Mouse (Mus musculus): ENCODE results near the gene Traf2.
"Not testable (repeated sequence)": the region's sequence is repeated elsewhere in the genome, so short reads cannot be mapped to it uniquely, and the experiment has no call there.

Gene Traf2

DNA sequence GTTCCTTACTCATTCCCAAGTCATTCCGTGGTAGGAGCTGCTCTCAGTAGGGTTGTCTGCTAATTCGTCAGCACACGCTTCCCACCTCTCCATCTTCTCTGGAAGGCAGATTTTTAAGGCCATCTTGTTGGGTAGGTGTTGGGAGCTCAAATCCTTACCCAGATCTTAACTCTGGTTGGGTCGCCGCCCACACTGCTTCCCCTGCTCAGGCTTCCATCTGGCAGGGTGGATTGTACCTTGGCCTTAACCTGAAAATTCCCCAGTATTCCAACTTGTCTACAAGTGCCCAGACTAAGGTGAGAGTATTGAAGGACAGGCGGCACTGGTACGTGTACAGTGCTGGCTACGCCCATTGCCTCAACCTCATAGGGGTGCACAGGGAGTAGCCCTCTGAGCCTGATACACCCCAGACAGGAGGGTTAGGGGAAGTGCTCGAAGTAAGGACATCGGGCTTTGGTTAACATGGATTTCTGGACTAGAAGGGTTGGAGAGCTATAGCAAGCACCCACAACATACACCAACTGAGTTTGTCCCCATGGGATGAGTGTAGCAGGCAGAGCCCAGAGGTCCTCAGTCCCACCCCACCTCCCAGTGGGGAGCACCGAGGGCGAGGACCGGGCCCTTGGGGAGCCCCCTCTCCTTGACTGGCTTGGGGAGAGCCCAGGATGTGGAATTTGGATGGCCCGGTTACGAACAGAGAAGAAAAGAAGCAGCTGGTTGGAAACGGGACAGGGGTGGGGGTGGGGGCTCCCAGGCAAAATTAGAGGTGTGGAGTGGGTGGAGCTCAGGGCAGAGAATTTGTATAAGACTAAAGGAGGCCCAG is 29.5 kb upstream of the Traf2 start:
- DNase-seq (ENCODE audit: low read depth, low spot score), result no peak

DNA sequence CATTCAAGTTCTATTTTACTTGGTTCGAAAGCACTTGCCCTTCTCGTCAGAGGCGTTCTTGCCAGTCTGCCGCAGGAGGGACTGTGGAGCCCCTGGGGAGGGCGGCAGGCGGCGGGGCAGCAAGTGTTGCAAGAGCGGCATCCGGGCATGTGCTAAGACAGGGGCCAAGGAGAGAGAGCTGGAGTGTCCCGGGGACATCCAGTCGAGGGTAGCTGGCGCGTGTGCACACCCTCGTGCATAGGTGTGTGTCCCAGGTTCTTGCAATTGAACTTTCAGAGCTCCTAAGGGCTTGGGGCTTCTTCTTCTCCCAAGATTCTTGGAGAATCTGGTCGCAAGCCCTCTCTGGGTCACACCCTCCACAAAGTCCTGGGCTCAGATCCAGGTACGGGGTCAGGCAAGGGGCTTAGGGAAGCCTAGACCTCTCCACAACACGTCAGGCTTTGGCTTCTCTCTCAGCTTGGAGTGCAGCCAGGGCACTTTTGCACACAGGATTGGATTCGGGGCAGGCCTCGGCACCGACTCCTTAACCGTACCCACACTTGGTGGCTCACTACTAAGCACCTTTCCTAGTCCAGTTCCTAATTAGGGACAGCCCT is 28.8 kb upstream of the Traf2 start:
- DNase-seq (ENCODE audit: low read depth, low spot score), result no peak

DNA sequence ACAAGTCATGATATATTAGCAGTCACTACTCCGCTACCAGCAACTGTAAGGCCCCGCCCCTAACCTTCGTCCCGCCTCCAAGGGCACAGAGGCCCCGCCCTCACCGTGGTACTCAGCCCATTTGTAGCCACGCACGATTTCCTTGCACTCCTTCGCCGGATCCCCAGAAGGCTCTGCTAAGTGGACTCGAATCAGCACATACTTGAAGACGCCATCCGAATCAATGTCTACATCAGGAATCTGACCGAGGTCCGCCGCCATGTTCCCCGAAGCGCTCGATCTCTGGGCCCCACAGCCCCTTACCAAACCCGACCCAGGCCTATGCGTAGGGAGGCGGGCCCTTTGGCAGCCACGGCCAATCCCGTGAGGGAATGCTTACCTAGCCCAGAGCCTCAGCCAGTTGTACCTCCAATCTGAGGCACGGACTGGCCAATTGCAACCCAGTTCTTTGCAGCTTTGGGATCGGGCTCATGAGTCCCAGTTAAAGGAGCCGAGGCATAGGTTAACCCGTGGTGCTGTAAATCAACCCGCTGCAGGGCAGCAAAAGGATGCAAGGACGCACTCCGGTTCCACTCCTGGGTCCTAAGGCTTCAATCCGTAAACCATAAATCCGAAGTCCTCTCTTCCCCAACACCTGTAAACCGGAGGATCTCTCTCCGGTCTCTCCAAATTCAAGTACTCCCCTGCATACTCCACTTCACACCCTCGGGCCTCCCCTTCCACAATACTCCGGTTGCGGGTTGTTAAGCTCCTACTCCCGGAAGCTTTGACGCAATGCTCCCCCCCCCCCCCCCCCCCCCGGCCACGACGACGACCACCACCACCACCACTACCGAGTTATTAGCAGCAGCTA is 28.1 kb upstream of the Traf2 start, which contains the start of the genes Mamdc4 and Phpt1:
Gene Mamdc4 (minus strand): TSS at position 267 of the 853 bp plus-strand sequence.
Gene Phpt1 (minus strand): TSS at position 646 of the 853 bp plus-strand sequence.
- peak; percentile 97 for DNase-seq (ENCODE audit: low read depth, low spot score)

DNA sequence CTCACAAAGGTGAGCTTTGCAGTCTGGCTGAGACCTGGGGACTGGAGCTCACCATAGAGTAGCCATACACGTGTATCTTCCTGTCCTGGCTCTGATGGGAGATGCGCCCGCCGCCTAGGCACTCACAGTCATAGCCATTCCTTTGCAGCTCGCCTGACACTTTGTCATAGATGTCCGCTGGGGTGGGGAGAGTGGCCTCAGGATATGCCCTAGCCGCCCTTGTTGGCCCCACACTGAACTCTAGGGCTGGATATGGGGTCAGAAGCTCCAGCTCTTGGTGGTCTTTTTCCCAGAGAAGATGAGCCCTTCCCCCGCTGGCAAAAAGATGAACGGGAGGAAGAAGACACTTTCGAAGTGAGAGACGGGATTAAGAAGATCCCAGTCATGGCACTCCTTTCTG is 27.4 kb upstream of the Traf2 start:
- DNase-seq (ENCODE audit: low read depth, low spot score), result no peak

DNA sequence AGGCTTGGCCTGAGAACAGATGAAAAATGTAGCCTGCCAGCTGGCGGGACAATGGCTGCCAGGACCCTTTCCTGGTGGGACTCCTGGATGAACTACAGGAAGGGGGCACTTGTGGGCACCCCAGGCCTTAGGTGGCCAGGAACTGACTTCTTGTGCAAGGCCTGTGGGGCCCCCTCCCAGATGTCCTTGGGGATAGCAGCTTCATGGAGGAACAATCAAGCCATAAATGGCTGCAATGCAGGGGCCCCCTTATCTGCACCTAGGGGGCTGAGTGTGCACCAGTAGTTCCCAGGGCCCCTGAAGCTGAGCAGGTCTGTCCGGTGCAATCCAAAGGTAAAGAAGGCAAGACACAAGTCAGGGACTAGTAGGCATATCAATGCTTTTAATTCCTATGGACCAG is 26.3 kb upstream of the Traf2 start:
- no peak for DNase-seq (ENCODE audit: low read depth, low spot score)

DNA sequence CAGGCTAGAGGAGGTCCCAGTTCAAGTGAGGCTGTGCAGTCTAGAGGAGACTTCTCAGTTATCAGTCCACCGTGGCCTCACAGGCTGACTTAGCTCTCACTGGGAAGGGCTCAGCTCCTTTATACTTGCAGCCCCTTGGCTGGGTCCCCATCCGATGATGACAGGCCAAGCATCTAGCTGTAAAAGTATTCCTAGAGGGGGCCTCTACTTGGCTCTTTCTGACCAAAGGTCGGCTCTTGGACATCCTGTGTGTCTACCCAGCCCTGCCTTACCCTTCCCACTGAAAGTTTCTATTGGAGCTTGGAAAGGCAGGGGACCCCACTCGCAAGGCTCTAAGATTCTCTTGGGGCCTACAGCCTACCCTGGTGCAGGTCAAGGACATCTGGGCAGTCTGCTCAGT is 24.5 kb upstream of the Traf2 start:
- no peak for DNase-seq (ENCODE audit: low read depth, low spot score)

DNA sequence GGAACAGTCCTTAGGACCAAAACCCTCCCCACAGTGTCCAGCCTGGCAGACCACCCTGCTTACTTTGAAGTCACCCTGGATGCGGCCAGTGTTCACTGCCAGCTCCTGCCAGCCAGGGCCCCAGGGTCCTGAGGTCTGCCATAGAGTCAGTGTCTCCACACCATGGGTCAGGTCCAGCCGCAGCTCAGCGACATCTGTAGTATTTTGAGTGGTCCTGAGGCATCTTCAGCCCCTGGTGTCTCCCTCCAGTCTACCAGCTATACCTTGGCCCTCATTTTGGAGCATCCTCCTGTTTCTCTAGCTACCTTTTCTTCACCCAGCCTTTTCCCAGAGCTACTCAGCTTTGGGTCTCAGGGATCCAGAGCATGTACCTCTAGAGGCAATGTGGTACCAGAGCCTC is 22.6 kb upstream of the Traf2 start:
- DNase-seq (ENCODE audit: low read depth, low spot score), result no peak

DNA sequence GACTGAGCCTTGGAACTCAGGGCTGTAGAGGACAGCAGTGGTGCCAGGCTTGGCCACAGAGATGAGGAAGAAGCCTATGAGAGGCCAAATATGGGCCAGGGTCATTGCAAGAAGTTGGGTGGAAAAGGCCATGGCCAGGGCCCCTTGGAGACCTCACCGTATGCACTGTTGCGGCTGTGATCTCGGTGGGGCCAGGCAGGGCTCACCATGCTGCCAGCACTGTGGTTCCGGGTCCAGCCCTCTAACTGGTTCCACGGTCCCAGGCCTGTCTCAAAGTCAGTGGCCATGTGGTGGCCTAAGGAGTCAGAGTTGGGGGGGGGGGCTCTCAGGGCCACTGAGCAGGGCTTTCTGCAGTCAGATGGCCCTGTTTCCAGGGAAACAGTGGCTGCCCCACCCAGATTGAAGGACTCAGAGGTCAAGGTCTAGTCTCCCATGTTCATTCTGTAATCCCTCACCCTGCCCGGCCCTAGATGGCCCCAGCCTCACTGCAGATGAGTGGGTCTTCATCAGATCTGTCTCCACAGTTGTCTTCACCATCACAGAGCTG is 21.8 kb upstream of the Traf2 start:
- no peak for DNase-seq (ENCODE audit: low read depth, low spot score)

DNA sequence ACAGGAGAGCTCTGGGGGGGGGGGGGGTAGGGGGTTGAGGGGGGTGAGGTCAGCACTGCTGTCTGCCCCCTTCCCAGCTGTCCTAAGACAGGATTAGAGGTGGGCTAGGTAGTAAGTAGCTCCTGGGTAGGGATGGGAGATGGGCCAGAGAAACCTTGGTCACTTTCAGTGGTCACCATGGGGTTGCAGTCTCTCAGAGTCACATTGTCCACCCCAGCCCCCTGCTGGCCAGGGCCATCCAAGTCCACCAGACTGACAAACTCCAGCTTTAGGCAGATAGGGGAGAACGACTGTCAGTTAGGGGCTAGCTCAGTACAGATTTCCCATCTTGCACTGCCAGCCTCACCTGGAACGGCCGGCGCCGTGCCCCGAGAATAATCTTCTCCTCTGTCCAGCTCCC is 19.8 kb upstream of the Traf2 start:
- DNase-seq (ENCODE audit: low read depth, low spot score), result no peak

DNA sequence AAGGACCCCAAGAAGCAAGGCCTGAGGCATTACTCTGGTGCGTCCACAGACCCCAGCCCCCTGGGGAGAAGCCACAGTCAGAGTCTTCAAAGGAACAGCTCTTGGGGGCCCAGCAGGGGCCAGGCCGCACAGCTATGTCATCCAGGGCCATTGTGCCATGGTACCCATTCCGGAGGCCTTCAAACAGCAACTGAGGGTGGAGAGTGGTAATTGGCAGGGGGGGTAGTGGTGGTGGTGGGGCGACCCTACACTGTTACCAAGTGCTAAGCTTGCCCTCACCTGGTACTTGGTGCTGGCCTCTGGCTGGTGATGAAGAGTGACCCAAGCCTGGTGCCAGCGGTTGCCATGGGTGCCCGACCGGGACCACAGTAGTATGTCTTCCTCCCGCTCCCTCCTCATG is 19.0 kb upstream of the Traf2 start:
- no peak for DNase-seq (ENCODE audit: low read depth, low spot score)

DNA sequence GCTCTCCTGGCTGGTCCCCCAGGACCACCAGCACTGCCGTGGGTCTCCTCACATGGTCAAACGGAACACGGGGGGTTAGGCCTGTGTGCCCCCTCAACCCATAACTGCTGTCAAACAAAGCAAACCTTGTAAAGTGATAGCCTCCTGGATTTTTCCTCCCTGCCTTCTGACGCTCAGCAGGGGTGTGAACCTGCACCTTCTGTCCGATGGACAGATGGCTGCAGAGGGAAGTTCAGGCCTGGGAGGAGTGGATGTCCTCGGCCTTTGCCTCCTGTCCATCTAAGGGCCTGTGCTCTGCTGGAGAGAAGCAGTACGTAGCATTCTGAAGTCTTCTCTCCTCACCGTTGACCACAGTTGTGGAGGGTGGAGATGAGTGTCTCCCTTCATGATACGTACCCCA is 15.2 kb upstream of the Traf2 start:
- no peak for DNase-seq (ENCODE audit: low read depth, low spot score)

DNA sequence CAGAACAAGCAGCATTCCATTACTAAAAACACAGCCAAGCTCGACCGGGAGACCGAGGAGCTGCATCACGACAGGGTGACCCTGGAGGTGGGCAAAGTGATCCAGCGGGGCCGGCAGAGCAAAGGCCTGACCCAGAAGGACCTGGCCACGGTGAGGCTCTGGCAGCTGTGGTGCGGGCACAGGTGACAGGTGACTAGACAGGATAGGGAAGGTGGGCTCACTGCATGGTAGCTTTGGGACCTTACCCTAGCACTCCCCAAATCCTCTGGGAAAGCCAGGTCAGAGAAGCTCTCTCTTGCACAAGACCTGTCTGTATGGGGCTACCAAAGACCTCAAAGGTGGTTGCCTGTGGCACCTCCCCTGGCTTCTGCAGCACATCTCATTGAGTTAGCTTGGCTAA is 13.8 kb upstream of the Traf2 start:
- DNase-seq (ENCODE audit: low read depth, low spot score), result no peak

DNA sequence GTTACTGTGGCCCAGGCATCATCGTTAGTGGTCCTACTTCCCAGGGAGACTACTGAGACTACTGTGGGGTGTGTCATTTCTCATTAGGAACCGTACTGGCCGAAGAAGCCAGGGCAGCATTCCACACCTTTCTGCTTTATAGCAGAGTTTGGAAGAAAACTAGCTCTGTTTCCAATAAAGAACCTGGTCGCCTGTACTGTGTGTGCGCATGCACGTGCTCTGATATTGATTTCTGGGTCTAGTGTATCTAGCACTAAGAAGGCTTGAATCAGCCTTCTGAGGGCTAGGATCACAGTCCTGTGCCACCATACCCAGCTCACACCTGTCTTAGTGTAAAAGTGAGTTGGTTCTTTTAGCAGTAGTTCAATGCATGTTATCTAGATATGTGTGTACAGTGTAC is 12.0 kb upstream of the Traf2 start:
- DNase-seq (ENCODE audit: low read depth, low spot score), result no peak

DNA sequence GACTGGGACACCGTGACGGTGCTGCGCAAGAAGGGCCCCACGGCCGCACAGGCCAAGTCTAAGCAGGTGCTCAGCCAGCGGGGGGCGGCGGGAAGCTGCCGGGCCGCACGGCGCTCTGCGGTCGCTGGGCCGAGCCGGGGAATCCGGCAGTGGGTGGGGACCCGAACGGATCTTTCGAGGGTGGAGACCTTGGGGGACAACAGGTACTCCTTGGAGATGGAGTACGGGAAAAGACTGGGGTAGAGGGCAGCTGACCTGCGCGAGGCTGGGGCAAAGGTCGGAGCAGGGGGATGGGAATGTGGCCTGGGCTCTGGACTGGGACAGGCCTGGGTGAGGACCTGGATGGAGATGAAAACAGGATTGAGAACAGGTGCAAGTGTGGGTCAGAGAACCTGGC is 11.2 kb upstream of the Traf2 start:
- no peak for DNase-seq (ENCODE audit: low read depth, low spot score)

DNA sequence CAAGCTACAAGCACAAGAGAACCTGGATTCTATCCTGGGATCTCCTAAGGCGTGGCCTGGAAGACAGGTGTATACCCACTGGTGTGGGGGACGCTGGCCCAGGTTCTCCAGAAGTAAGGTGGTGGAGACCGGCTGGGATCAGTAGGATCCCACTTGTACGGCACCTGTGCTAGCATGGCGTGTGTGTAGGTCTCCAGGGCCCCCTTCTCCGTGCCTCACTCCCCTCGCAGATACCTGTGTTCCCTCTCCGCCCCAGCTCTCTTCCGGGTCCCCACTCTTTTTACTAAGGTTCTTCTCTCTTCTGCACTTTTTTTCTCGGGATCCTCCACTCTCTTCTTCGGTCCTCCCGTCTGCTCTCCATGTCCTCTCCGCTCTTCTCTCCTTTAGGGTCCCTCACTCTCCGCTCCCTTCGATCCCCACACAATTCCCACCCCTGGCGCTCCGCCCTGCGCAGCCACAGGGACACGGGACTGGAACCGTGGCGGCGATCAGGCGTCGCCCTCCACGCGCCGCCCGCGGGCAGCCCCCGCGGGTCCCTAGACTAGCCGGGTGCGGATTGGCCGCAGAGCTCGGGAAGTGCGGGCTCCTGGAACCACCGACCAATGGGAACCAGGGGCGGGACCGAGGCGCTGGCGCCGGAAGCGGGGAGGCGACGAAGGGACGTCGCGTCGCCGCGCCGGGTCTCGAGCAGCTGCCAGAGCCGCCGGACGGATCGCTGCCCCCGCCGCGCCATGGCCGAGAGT is 10.7 kb upstream of the Traf2 start, which contains the start of gene Edf1:
Gene Edf1 (plus strand): TSS at position 627 of the 743 bp plus-strand sequence.
- peak; percentile 88 for DNase-seq (ENCODE audit: low read depth, low spot score)

DNA sequence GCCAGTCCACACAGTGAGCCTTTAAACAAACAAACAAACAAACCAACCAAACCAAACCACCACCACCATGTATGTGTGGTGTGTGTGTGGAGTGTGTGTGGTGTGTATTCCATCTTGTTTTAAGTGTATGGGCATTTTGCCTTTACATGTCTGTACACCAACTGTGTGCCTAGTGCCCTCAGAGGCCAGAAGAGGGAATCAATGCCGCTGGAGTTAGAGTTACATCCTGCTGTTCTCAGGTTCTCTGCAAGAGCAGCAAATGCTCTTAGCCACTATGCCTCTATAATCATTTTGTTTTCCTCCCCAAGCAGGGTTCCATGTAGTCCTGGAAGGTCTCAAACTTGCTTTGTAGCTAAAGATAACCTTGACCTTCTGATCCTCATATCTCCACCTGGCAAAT is 9.6 kb upstream of the Traf2 start:
- DNase-seq (ENCODE audit: low read depth, low spot score), result no peak

DNA sequence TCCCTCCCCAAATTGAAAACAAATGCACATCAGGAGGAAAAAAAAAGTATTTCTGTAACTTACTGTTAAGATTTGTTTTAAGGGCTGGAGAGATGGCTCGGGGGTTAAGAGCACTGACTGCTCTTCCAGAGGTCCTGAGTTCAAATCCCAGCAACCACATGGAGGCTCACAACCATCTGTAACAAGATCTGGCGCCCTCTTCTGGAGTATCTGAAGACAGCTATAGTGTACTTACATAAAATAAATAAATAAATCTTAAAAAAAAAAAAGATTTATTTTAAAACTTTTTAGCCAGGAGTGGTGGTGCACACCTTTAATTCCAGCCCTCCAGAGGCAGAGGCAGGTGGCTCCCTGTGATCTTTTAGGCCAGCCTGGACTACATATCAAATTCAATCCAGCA is 8.7 kb upstream of the Traf2 start:
- not testable (repeated sequence) for DNase-seq (ENCODE audit: low read depth, low spot score)

DNA sequence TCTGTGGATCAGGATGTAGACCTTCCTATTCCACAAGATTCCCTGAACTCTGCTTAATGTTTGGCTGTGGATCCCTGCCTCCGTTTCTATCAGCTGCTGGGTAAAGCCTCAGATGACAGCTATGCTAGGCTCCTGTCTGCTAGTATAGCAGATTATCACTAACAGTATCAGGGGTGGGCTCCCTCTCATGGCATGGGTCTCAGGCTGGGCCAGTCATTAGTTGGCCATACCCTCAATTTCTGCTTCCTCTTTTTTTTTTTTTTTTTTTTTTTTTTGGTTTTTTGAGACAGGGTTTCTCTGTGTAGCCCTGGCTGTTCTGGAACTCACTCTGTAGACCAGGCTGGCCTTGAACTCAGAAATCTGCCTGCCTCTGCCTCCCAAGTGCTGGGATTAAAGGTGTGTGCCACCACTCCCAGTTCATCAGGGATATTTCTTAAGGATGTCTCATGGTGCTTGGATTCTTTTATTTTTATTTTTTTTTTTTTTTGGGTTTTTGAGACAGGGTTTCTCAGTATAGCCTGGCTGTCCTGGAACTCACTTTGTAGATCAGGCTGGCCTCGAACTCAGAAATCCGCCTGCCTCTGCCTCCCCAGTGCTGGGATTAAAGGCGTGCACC is 6.5 kb upstream of the Traf2 start:
- not testable (repeated sequence) for DNase-seq (ENCODE audit: low read depth, low spot score)

DNA sequence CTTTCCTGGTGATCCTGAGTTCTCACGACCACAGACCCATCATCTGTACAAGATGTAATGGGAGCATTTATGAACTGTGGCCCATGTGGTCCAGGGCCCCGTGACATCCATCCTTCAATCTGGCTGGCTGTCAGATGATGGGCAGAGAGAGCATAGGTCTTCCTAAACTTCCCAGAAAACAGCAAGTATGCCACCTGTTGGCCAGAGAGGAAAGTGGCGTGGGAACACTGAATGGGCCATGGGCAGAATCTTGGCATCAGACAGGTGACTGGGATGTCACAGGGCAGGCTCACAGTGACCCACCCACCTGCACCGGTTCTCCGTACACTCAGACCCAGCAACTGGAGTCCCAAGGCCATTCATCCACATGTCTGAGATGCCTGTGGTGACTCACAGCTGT is 4.4 kb upstream of the Traf2 start:
- DNase-seq (ENCODE audit: low read depth, low spot score), result no peak

DNA sequence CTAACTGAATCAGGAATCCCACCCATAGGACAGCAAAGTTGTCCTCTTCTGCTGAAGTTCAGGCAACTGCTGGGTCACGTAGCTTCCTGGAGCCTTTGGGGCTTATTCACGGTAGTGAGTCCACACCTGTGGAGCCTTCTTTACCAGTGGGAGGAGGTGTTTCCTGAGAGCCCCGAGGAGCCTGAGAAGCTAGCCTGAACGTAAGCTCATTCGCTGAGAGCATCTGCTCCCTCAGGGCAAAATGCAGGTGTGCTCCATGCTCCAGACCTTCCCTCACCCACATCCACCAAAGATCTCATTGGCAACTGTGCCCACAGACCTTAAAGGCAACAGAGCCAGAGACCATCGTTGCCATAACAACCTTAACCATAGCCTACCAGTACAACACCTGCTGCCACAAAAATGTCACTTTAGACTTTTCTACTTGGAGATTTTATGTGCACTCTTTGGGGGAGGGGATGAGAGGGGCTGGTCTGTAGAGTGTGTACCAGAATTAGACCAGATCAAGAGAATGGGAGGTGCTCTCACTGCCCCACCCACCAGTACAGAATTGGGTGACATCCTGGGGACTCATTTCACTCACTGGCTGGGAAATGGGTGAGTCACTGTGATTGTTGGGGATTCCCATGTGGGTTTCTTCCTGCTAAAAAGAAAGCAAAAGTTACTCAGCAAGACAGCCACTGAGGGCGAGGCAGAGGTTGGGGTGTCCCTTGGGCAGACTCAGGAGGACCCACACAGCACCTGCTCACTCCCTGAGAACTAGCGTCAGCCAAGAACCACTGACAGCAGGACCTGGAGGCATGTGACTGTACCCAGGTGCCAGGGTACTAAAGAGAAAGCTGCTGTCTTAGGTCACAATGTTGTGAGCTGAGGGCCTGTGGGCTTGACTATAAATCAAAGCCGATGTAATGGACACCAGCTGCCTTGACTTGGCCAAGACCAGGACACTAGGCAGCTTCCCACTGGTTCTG is 2.6 kb upstream of the Traf2 start:
- no peak for DNase-seq (ENCODE audit: low read depth, low spot score)
